Comparison of ENCODE assay signal across 8 mouse cellular contexts in genomic region chr5:122989551-122990330, GRCm38 (mm10). TPM values are rescaled to one million over a fixed set of nuclear protein-coding genes. Genes with fewer than 3 reads are reported as not detected.
DNase-seq lines count a peak whose midpoint lies in the region; ATAC-seq and TF ChIP-seq lines count a peak whose summit lies in the region.

Kdm2b (minus strand) TSS chr5:122989823.

- peak within 1 kb of the TSS; percentile 86 for H3K9ac ChIP-seq in heart, embryonic 12.5 days
- H3K9ac ChIP-seq in kidney, embryonic 14.5 days (ENCODE audit: low read depth, low read length): peak within 1 kb of the TSS; percentile 84
- H3K9ac ChIP-seq in liver, postnatal 0 days (replicated peaks): peak within 1 kb of the TSS; percentile 76
- H3K9ac ChIP-seq in neural tube, embryonic 15.5 days (replicated peaks): peak within 1 kb of the TSS; percentile 48

- H3K27me3 ChIP-seq in heart, embryonic 12.5 days (replicated peaks): no peaks in the 10 kb centered on the region
- H3K27me3 ChIP-seq in kidney, embryonic 14.5 days (ENCODE audit: control insufficient read depth, insufficient read depth, low read length): no peaks in the 10 kb centered on the region
- H3K27me3 ChIP-seq in liver, postnatal 0 days (ENCODE audit: insufficient read depth, low read length): peaks cover 7% of the 10 kb centered on the region
- no peaks in the 10 kb centered on the region for H3K27me3 ChIP-seq in neural tube, embryonic 15.5 days (replicated peaks)

- no peak for TF ChIP-seq CTCF in liver, postnatal 0 days (IDR thresholded peaks at IDR 0.05; ENCODE audit: low read depth)

- H3K4me2 ChIP-seq in heart, embryonic 12.5 days: peak within 1 kb of the TSS; percentile 100
- peak within 1 kb of the TSS; percentile 93 for H3K4me2 ChIP-seq in kidney, embryonic 14.5 days (replicated peaks; ENCODE audit: low read depth, low read length)
- H3K4me2 ChIP-seq in liver, postnatal 0 days (ENCODE audit: low read depth, low read length): peak within 1 kb of the TSS; percentile 97
- peak within 1 kb of the TSS; percentile 96 for H3K4me2 ChIP-seq in neural tube, embryonic 15.5 days

- peak within 1 kb of the TSS; percentile 92 for H3K27ac ChIP-seq in heart, embryonic 12.5 days (ENCODE audit: poor library complexity, severe bottlenecking)
- H3K27ac ChIP-seq in kidney, embryonic 14.5 days (ENCODE audit: low read depth, low read length): peak within 1 kb of the TSS; percentile 94
- H3K27ac ChIP-seq in liver, postnatal 0 days (ENCODE audit: low read depth): peak within 1 kb of the TSS; percentile 84
- H3K27ac ChIP-seq in neural tube, embryonic 15.5 days (replicated peaks): peak within 1 kb of the TSS; percentile 79

- WGBS in heart, embryonic 12.5 days: 3% methylated on average over 15 of the region's 15 CpGs
- 4% methylated on average over 15 of the region's 15 CpGs for WGBS in kidney, embryonic 14.5 days
- 8% methylated on average over 15 of the region's 15 CpGs for WGBS in liver, postnatal 0 days (ENCODE audit: insufficient replicate concordance)
- WGBS in neural tube, embryonic 15.5 days: 3% methylated on average over 15 of the region's 15 CpGs

- 0 out of 2 replicates have a peak, but pooled peaks have one; percentile 20 for ATAC-seq in heart, embryonic 12.5 days (ENCODE audit: insufficient number of reproducible peaks, low FRiP score)
- 0 out of 2 replicates have a peak, but pooled peaks have one; percentile 10 for ATAC-seq in kidney, embryonic 14.5 days (ENCODE audit: low FRiP score, low TSS enrichment)
- peak; percentile 7; the same call in 1 of the 2 replicates for ATAC-seq in liver, postnatal 0 days
- ATAC-seq in neural tube, embryonic 15.5 days (ENCODE audit: low FRiP score): peak; percentile 16; the same call in 1 of the 2 replicates

- H3K9me3 ChIP-seq in heart, embryonic 12.5 days (replicated peaks): no peaks in the 10 kb centered on the region
- H3K9me3 ChIP-seq in kidney, embryonic 14.5 days (ENCODE audit: control insufficient read depth, low read length): no peaks in the 10 kb centered on the region
- no peaks in the 10 kb centered on the region for H3K9me3 ChIP-seq in liver, postnatal 0 days (ENCODE audit: low read length)
- H3K9me3 ChIP-seq in neural tube, embryonic 15.5 days (replicated peaks): no peaks in the 10 kb centered on the region

- no peak for TF ChIP-seq EP300 in liver, postnatal 0 days (IDR thresholded peaks at IDR 0.05; ENCODE audit: low read depth)

- no peak for DNase-seq in urinary bladder, adult 2 months (ENCODE audit: low spot score)
- DNase-seq in urinary bladder, postnatal 36 days (ENCODE audit: low spot score in 2 of 2): no peak
- peak; percentile 54 for DNase-seq in embryo, embryonic 11 days
- DNase-seq in liver, postnatal 0 days: no peak
- DNase-seq in right cerebral cortex, postnatal 4 days: no peak

- H3K36me3 ChIP-seq in heart, embryonic 12.5 days: no peaks in the 10 kb centered on the region
- H3K36me3 ChIP-seq in kidney, embryonic 14.5 days (ENCODE audit: control insufficient read depth, insufficient read depth, low read length): no peaks in the 10 kb centered on the region
- no peaks in the 10 kb centered on the region for H3K36me3 ChIP-seq in liver, postnatal 0 days (replicated peaks; ENCODE audit: insufficient read depth, low read length)
- H3K36me3 ChIP-seq in neural tube, embryonic 15.5 days: no peaks in the 10 kb centered on the region

- H3K4me3 ChIP-seq in heart, embryonic 12.5 days: peak within 1 kb of the TSS; percentile 70
- H3K4me3 ChIP-seq in kidney, embryonic 14.5 days (ENCODE audit: low read length): peak within 1 kb of the TSS; percentile 79
- H3K4me3 ChIP-seq in liver, postnatal 0 days (ENCODE audit: low read depth, low read length): peak within 1 kb of the TSS; percentile 76
- H3K4me3 ChIP-seq in neural tube, embryonic 15.5 days (replicated peaks): peak within 1 kb of the TSS; percentile 74

- peaks cover 59% of the 10 kb centered on the region for H3K4me1 ChIP-seq in heart, embryonic 12.5 days (replicated peaks)
- peaks cover 42% of the 10 kb centered on the region for H3K4me1 ChIP-seq in kidney, embryonic 14.5 days (ENCODE audit: control insufficient read depth, insufficient read depth, low read length)
- peaks cover 40% of the 10 kb centered on the region for H3K4me1 ChIP-seq in liver, postnatal 0 days (ENCODE audit: insufficient read depth)
- peaks cover 55% of the 10 kb centered on the region for H3K4me1 ChIP-seq in neural tube, embryonic 15.5 days

RNA-seq across cellular contexts. Expression of gene Kdm2b, which starts in this region (rescaled TPM):
- polyA plus RNA-seq in urinary bladder, adult 2 months (2012; rRNA removed): 20.5 and 28.8 TPM in 2 replicates
- polyA plus RNA-seq in heart, embryonic 12.5 days (2016; fragmentation: Nextera tagmentation; extraction: Ambion mirVana): 38.6 and 39.8 TPM in 2 replicates
- 59.1 and 105 TPM in 2 replicates for polyA plus RNA-seq in kidney, embryonic 14.5 days (2014; fragmentation: Nextera tagmentation; extraction: Ambion mirVana)
- 7.6 and 8.3 TPM in 2 replicates for polyA plus RNA-seq in liver, postnatal 0 days (2015; fragmentation: Nextera tagmentation; extraction: Ambion mirVana)
- polyA plus RNA-seq in neural tube, embryonic 15.5 days (2015; fragmentation: Nextera tagmentation; extraction: Ambion mirVana): 81.4 and 89.2 TPM in 2 replicates
